In genomic region chr10:23363866-23364265, GRCm38 (mm10) we compare ENCODE assay signal across 25 mouse cellular contexts. TPM values are rescaled to one million over a fixed set of nuclear protein-coding genes. Genes with fewer than 3 reads are reported as not detected.
"Had no signal": no experiment of that assay in that cellular context is flagged by ENCODE, and none has a peak within 500 bp of the region (broad histone marks: within the 10 kb centered on the region; RNA-seq: fewer than 3 reads in every experiment).

No protein-coding gene starts in this region.

- H3K9ac ChIP-seq: heart, embryonic 12.5 days; hindbrain, embryonic 12.5 days; hindbrain, embryonic 14.5 days; intestine, embryonic 15.5 days; limb, embryonic 13.5 days; limb, embryonic 15.5 days; liver, embryonic 12.5 days; liver, embryonic 14.5 days had no signal

- H3K27ac ChIP-seq: heart, embryonic 10.5 days; hindbrain, embryonic 10.5 days; hindbrain, embryonic 12.5 days; hindbrain, embryonic 14.5 days; intestine, embryonic 15.5 days; limb, embryonic 13.5 days; limb, embryonic 15.5 days; liver, embryonic 12.5 days; liver, embryonic 14.5 days had no signal

- H3K27me3 ChIP-seq: heart, embryonic 12.5 days; hindbrain, embryonic 12.5 days; intestine, embryonic 15.5 days; limb, embryonic 13.5 days; limb, embryonic 15.5 days; liver, embryonic 12.5 days had no signal

- H3K4me1 ChIP-seq: heart, embryonic 10.5 days; heart, embryonic 12.5 days; hindbrain, embryonic 10.5 days; hindbrain, embryonic 12.5 days; intestine, embryonic 15.5 days; limb, embryonic 13.5 days; limb, embryonic 15.5 days; liver, embryonic 12.5 days had no signal

- H3K4me3 ChIP-seq: heart, embryonic 10.5 days; heart, embryonic 12.5 days; hindbrain, embryonic 10.5 days; hindbrain, embryonic 12.5 days; intestine, embryonic 15.5 days; limb, embryonic 13.5 days; limb, embryonic 15.5 days; liver, embryonic 12.5 days had no signal

- ATAC-seq: hindbrain, embryonic 16.5 days; inflammation-experienced regulatory T-cells, adult 6 months; intestine, embryonic 15.5 days; intestine, postnatal 0 days; liver, embryonic 12.5 days had no signal

- H3K9me3 ChIP-seq: heart, embryonic 10.5 days; heart, embryonic 12.5 days; hindbrain, embryonic 10.5 days; hindbrain, embryonic 12.5 days; intestine, embryonic 15.5 days; limb, embryonic 13.5 days; limb, embryonic 15.5 days; liver, embryonic 12.5 days had no signal

- H3K4me2 ChIP-seq: heart, embryonic 12.5 days; hindbrain, embryonic 12.5 days; hindbrain, embryonic 14.5 days; intestine, embryonic 15.5 days; limb, embryonic 13.5 days; limb, embryonic 15.5 days; liver, embryonic 12.5 days had no signal

- H3K36me3 ChIP-seq: heart, embryonic 10.5 days; heart, embryonic 12.5 days; hindbrain, embryonic 10.5 days; hindbrain, embryonic 12.5 days; intestine, embryonic 15.5 days; limb, embryonic 13.5 days; limb, embryonic 15.5 days; liver, embryonic 12.5 days had no signal

- DNase-seq: gastrocnemius, postnatal 36 days; heart, adult 18-20 months; heart, postnatal 10 days; heart, postnatal 4 days; kidney, adult 18-20 months; kidney, adult 8-10 months; kidney, postnatal 10 days; kidney, postnatal 36 days; layer of hippocampus, adult 9-11 months; layer of hippocampus, postnatal 36 days; left cerebral cortex, postnatal 4 days had no signal

RNA-seq across cellular contexts. Expression of gene Eya4, which starts 13.3 kb away (rescaled TPM):
- total RNA-seq: granulocyte monocyte progenitor cell, adult 5-6 weeks had no signal
- polyA plus RNA-seq: inflammation-experienced regulatory T-cells, adult 6 months had no signal
